Mouse (Mus musculus): ENCODE results near the gene Fzd9. TPM values are rescaled to one million over a fixed set of nuclear protein-coding genes. Genes with fewer than 3 reads are reported as not detected.

Fzd9 gene
- total RNA-seq, 1 experiment: 9.4 TPM

- Histone ChIP-seq H3K4me1 (ENCODE audit: control insufficient read depth in 2 of 2, insufficient read depth in 2 of 2, low read length in 2 of 2, poor library complexity in 1 of 2) (peaks cover 2 to 7% of the 10 kb centered on the region in 2 experiments; a peak in 2 of 4 replicates), H3K36me3 (ENCODE audit: control insufficient read depth, insufficient read depth, low read length, poor library complexity, severe bottlenecking) (no peaks in the 10 kb centered on the region), H3K4me3 (ENCODE audit: insufficient read depth in 1 of 2, low read depth in 1 of 2, low read length in 2 of 2, poor library complexity in 1 of 2, severe bottlenecking in 1 of 2) (no peak overlapping the region), H3K9ac (ENCODE audit: insufficient read depth, low read depth, low read length, poor library complexity, severe bottlenecking) (no peak overlapping the region), H3K9me3 (ENCODE audit: control insufficient read depth, insufficient read depth, low read depth, low read length) (no peaks in the 10 kb centered on the region), H3K27ac (ENCODE audit: insufficient read depth, low read depth, low read length, poor library complexity, severe bottlenecking) (no peak overlapping the region)
- TF ChIP-seq HCFC1 (IDR thresholded peaks at IDR 0.05; ENCODE audit: borderline replicate concordance, insufficient read depth, low read length) (no peak), ZC3H11A (IDR thresholded peaks at IDR 0.05; ENCODE audit: borderline replicate concordance, low read depth, low read length) (no peak), MAFK (IDR thresholded peaks at IDR 0.05; ENCODE audit: insufficient read depth, low read depth, low read length) (no peak), CHD2 (IDR thresholded peaks at IDR 0.05; ENCODE audit: low read depth, low read length) (no peak), ZNF384 (IDR thresholded peaks at IDR 0.05; ENCODE audit: low read depth, low read length) (no peak)
- DNase-seq (ENCODE audit: low read depth, low spot score): no peak
- in situ Hi-C loops (cut with MboI; ENCODE audit: low sequenced_read_pairs in 2 of 2, unreplicated experiment in 2 of 2): no loop called here
These were observed 23.8 kb upstream of the Fzd9 start for GRCm38 (mm10) chr5:135274663-135275396.

GRCm38 (mm10) chr5:135271563-135272165 is 20.6 kb upstream of the Fzd9 start:
- Histone ChIP-seq H3K9me3 (ENCODE audit: control insufficient read depth, insufficient read depth, low read depth, low read length) (no peaks in the 10 kb centered on the region), H3K4me1 (ENCODE audit: control insufficient read depth in 2 of 2, insufficient read depth in 2 of 2, low read length in 2 of 2, poor library complexity in 1 of 2) (peaks cover 2 to 7% of the 10 kb centered on the region in 2 experiments; a peak in 2 of 4 replicates), H3K27ac (ENCODE audit: insufficient read depth, low read depth, low read length, poor library complexity, severe bottlenecking) (no peak overlapping the region), H3K36me3 (ENCODE audit: control insufficient read depth, insufficient read depth, low read length, poor library complexity, severe bottlenecking) (no peaks in the 10 kb centered on the region), H3K9ac (ENCODE audit: insufficient read depth, low read depth, low read length, poor library complexity, severe bottlenecking) (no peak overlapping the region), H3K4me3 (ENCODE audit: insufficient read depth in 1 of 2, low read depth in 1 of 2, low read length in 2 of 2, poor library complexity in 1 of 2, severe bottlenecking in 1 of 2) (no peak overlapping the region)
- no peak for TF ChIP-seq CHD2 (IDR thresholded peaks at IDR 0.05; ENCODE audit: low read depth, low read length)
- no peak for TF ChIP-seq HCFC1 (IDR thresholded peaks at IDR 0.05; ENCODE audit: borderline replicate concordance, insufficient read depth, low read length)
- TF ChIP-seq ZNF384 (IDR thresholded peaks at IDR 0.05; ENCODE audit: low read depth, low read length): no peak; the same call in 1 of the 2 replicates
- TF ChIP-seq ZC3H11A (IDR thresholded peaks at IDR 0.05; ENCODE audit: borderline replicate concordance, low read depth, low read length): no peak
- no peak for TF ChIP-seq MAFK (IDR thresholded peaks at IDR 0.05; ENCODE audit: insufficient read depth, low read depth, low read length)
- DNase-seq (ENCODE audit: low read depth, low spot score): no peak
- in situ Hi-C loops (cut with MboI; ENCODE audit: low sequenced_read_pairs in 2 of 2, unreplicated experiment in 2 of 2): no loop called here

DNA sequence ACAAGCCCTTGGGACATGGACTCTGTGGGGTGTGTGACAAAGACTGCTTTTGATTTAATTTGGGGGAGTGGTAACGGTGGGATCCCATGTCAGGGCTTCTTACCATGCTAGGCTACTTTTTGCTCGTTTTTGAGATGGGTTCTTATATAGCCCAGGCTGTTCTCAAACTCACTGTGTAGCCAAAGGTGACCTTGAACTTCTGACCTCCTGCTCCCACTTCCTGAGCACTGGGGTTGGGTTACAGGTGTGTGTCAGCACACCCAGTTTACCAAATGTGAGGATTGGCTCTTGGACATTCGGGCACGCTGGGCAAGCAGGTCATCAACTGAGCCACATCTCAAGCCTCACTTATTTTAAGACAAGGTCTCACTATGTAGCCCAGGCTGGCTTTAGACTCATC is 19.3 kb upstream of the Fzd9 start:
- TF ChIP-seq CHD2 (IDR thresholded peaks at IDR 0.05; ENCODE audit: low read depth, low read length) (no peak), ZNF384 (IDR thresholded peaks at IDR 0.05; ENCODE audit: low read depth, low read length) (no peak), MAFK (IDR thresholded peaks at IDR 0.05; ENCODE audit: insufficient read depth, low read depth, low read length) (no peak), HCFC1 (IDR thresholded peaks at IDR 0.05; ENCODE audit: borderline replicate concordance, insufficient read depth, low read length) (no peak), ZC3H11A (IDR thresholded peaks at IDR 0.05; ENCODE audit: borderline replicate concordance, low read depth, low read length) (no peak)
- no peak overlapping the region for H3K27ac ChIP-seq (ENCODE audit: insufficient read depth, low read depth, low read length, poor library complexity, severe bottlenecking)
- in situ Hi-C loops (cut with MboI; ENCODE audit: low sequenced_read_pairs in 2 of 2, unreplicated experiment in 2 of 2): no loop called here

DNA sequence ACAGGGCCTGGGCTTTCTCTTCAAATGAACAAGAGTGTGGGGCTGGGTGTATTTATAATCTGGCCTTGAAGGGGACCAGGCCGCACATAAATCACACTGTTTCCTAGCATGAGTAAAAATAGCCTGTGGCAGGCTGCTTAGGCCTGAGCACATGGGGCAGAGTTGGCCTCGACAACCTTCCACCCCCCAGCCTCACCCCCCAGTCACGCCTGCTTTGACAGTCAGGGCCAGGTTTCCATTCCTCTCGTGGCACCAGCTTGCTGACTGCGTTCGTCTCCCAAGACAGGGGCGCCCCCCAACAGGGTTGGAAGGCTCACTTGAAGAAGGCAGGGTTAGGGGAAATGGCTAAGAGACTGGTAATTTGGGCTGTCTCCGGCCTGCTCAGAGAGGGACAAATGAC is 18.4 kb upstream of the Fzd9 start:
- no peak overlapping the region for H3K27ac ChIP-seq (ENCODE audit: insufficient read depth, low read depth, low read length, poor library complexity, severe bottlenecking)
- in situ Hi-C loops (cut with MboI; ENCODE audit: low sequenced_read_pairs in 2 of 2, unreplicated experiment in 2 of 2): no loop called here
- TF ChIP-seq ZC3H11A (IDR thresholded peaks at IDR 0.05; ENCODE audit: borderline replicate concordance, low read depth, low read length) (no peak), CHD2 (IDR thresholded peaks at IDR 0.05; ENCODE audit: low read depth, low read length) (no peak), HCFC1 (IDR thresholded peaks at IDR 0.05; ENCODE audit: borderline replicate concordance, insufficient read depth, low read length) (no peak), ZNF384 (IDR thresholded peaks at IDR 0.05; ENCODE audit: low read depth, low read length) (no peak), MAFK (IDR thresholded peaks at IDR 0.05; ENCODE audit: insufficient read depth, low read depth, low read length) (no peak)

More for the DNA sequence above, 19.3 kb upstream of the Fzd9 start:
- H3K9me3 ChIP-seq (ENCODE audit: control insufficient read depth, insufficient read depth, low read depth, low read length): no peaks in the 10 kb centered on the region
- H3K36me3 ChIP-seq (ENCODE audit: control insufficient read depth, insufficient read depth, low read length, poor library complexity, severe bottlenecking): no peaks in the 10 kb centered on the region
- H3K4me1 ChIP-seq (ENCODE audit: control insufficient read depth in 2 of 2, insufficient read depth in 2 of 2, low read length in 2 of 2, poor library complexity in 1 of 2): peaks cover 2 to 7% of the 10 kb centered on the region in 2 experiments; a peak in 2 of 4 replicates
- no peak for DNase-seq (ENCODE audit: low read depth, low spot score)
- H3K9ac ChIP-seq (ENCODE audit: insufficient read depth, low read depth, low read length, poor library complexity, severe bottlenecking): no peak overlapping the region
- no peak overlapping the region for H3K4me3 ChIP-seq (ENCODE audit: insufficient read depth in 1 of 2, low read depth in 1 of 2, low read length in 2 of 2, poor library complexity in 1 of 2, severe bottlenecking in 1 of 2)

More for the DNA sequence above, 18.4 kb upstream of the Fzd9 start:
- H3K4me1 ChIP-seq (ENCODE audit: control insufficient read depth in 2 of 2, insufficient read depth in 2 of 2, low read length in 2 of 2, poor library complexity in 1 of 2): peaks cover 2 to 9% of the 10 kb centered on the region in 2 experiments; a peak in 2 of 4 replicates
- H3K9ac ChIP-seq (ENCODE audit: insufficient read depth, low read depth, low read length, poor library complexity, severe bottlenecking): no peak overlapping the region
- H3K36me3 ChIP-seq (ENCODE audit: control insufficient read depth, insufficient read depth, low read length, poor library complexity, severe bottlenecking): no peaks in the 10 kb centered on the region
- H3K4me3 ChIP-seq (ENCODE audit: insufficient read depth in 1 of 2, low read depth in 1 of 2, low read length in 2 of 2, poor library complexity in 1 of 2, severe bottlenecking in 1 of 2): no peak overlapping the region
- DNase-seq (ENCODE audit: low read depth, low spot score): no peak
- H3K9me3 ChIP-seq (ENCODE audit: control insufficient read depth, insufficient read depth, low read depth, low read length): no peaks in the 10 kb centered on the region
